Mouse (Mus musculus) heart, embryonic 16.5 days (tissue): ENCODE results near the gene Arpc4. TPM values are rescaled to one million over a fixed set of nuclear protein-coding genes. Genes with fewer than 3 reads are reported as not detected.
"Not testable (repeated sequence)": the region's sequence is repeated elsewhere in the genome, so short reads cannot be mapped to it uniquely, and the experiment has no call there.

Experiments used
- ATAC-seq: fragments of 200-750 bp; cut with Nextera tagmentation; replicated peaks from 2 replicates; pipeline ENCODE4 v1.8.0; 2017; ENCODE audit warnings: moderate number of reproducible peaks; ENCODE audit not compliant: insufficient read depth, low FRiP score; ENCODE audit errors: extremely low read depth
- H3K27ac ChIP-seq: fragments of 300-500 bp; sonication (generic); 2 replicates; pipeline ENCODE4 v1.5.1; 2014; ENCODE audit warnings: mild to moderate bottlenecking, low read length, control low read depth, moderate library complexity
- H3K27me3 ChIP-seq: fragments of 300-500 bp; sonication (generic); 2 replicates; pipeline ENCODE4 v1.6.1; 2014; ENCODE audit warnings: low read length, mixed read lengths; ENCODE audit not compliant: control insufficient read depth, insufficient read depth
- H3K36me3 ChIP-seq: fragments of 300-500 bp; sonication (generic); 2 replicates; pipeline ENCODE4 v1.6.1; 2014; ENCODE audit not compliant: control insufficient read depth, insufficient read depth
- H3K4me1 ChIP-seq: fragments of 300-500 bp; sonication (generic); 2 replicates; pipeline ENCODE4 v1.6.1; 2014; ENCODE audit warnings: low read length, mixed read lengths; ENCODE audit not compliant: control insufficient read depth, insufficient read depth
- H3K4me2 ChIP-seq: fragments of 300-500 bp; sonication (generic); 2 replicates; pipeline ENCODE4 v1.6.1; 2014; ENCODE audit warnings: low read depth, mild to moderate bottlenecking, control low read depth, low read length
- H3K4me3 ChIP-seq: fragments of 300-500 bp; sonication (generic); 2 replicates; pipeline ENCODE4 v1.5.1; 2014; ENCODE audit warnings: mild to moderate bottlenecking, control low read depth, low read length
- H3K9ac ChIP-seq: fragments of 300-500 bp; sonication (generic); 2 replicates; pipeline ENCODE4 v1.6.1; 2014; ENCODE audit warnings: low read length, control low read depth
- H3K9me3 ChIP-seq: fragments of 300-500 bp; sonication (generic); replicated peaks from 2 replicates; pipeline ENCODE4 v1.6.1; 2016; ENCODE audit warnings: low read length; ENCODE audit not compliant: control insufficient read depth
- WGBS: fragments of 180-500 bp; shearing (Covaris S2); extraction: QIAGEN DNeasy Blood & Tissue Kit; methylation state at CpG from one replicate; pipeline ENCODE4 v1.1.7; 2014; 5-methylcytosine and 5-hydroxymethylcytosine counted together
- polyA plus RNA-seq: library from polyadenylated mRNA; unstranded; fragments of >200 nt; fragmentation: Nextera tagmentation; extraction: Ambion mirVana; gene quantifications from 2 replicates; pipeline ENCODE4 v1.2.1, GENCODE M21; 2015

Gene Arpc4
- polyA plus RNA-seq: 250 and 261 TPM in 2 replicates

- peak within 1 kb of the TSS; percentile 97 for H3K27ac ChIP-seq
- peak; percentile 95 for ATAC-seq
- peak within 1 kb of the TSS; percentile 95 for H3K4me3 ChIP-seq
- no peaks in the 10 kb centered on the region for H3K9me3 ChIP-seq
- peak within 1 kb of the TSS; percentile 89 for H3K9ac ChIP-seq
- WGBS: under 1% methylated on average over 61 of the region's 61 CpGs
- H3K36me3 ChIP-seq: peaks cover 33% of the 10 kb centered on the region
- H3K4me2 ChIP-seq: peak within 1 kb of the TSS; percentile 76
- H3K27me3 ChIP-seq: no peaks in the 10 kb centered on the region
- peaks cover 15% of the 10 kb centered on the region for H3K4me1 ChIP-seq
These were observed at the start of gene Arpc4, which contains the start of gene Tada3 for GRCm38 (mm10) chr6:113377496-113378385. Arpc4 (plus strand) TSS chr6:113378115. Tada3 (minus strand) TSS chr6:113377883.

- no peak overlapping the region for H3K27ac ChIP-seq
- WGBS: 77% methylated on average over 1 of the region's 1 CpGs
- peaks cover 11% of the 10 kb centered on the region for H3K36me3 ChIP-seq
- H3K27me3 ChIP-seq: no peaks in the 10 kb centered on the region
- H3K4me3 ChIP-seq: no peak overlapping the region
- no peak overlapping the region for H3K4me2 ChIP-seq
- H3K4me1 ChIP-seq: peaks cover 21% of the 10 kb centered on the region
- H3K9ac ChIP-seq: no peak overlapping the region
- no peak for ATAC-seq
- no peaks in the 10 kb centered on the region for H3K9me3 ChIP-seq
These were observed 48.5 kb upstream of the Arpc4 start for GRCm38 (mm10) chr6:113329396-113329795.

GRCm38 (mm10) chr6:113330547-113330946 is 47.4 kb upstream of the Arpc4 start:
- H3K9ac ChIP-seq: no peak overlapping the region
- H3K4me2 ChIP-seq: no peak overlapping the region
- no peak overlapping the region for H3K4me3 ChIP-seq
- ATAC-seq: no peak
- no peaks in the 10 kb centered on the region for H3K9me3 ChIP-seq
- no peaks in the 10 kb centered on the region for H3K27me3 ChIP-seq
- WGBS: 39% methylated on average over 2 of the region's 2 CpGs
- H3K4me1 ChIP-seq: peaks cover 18% of the 10 kb centered on the region
- H3K36me3 ChIP-seq: peaks cover 18% of the 10 kb centered on the region
- no peak overlapping the region for H3K27ac ChIP-seq

GRCm38 (mm10) chr6:113331721-113332120 is 46.2 kb upstream of the Arpc4 start:
- Histone ChIP-seq H3K4me2 (no peak overlapping the region), H3K9me3 (no peaks in the 10 kb centered on the region), H3K27me3 (no peaks in the 10 kb centered on the region), H3K27ac (no peak overlapping the region), H3K4me3 (no peak overlapping the region), H3K4me1 (peaks cover 11% of the 10 kb centered on the region), H3K36me3 (peaks cover 28% of the 10 kb centered on the region), H3K9ac (no peak overlapping the region)
- ATAC-seq: no peak
- WGBS: 93% methylated on average over 11 of the region's 11 CpGs

GRCm38 (mm10) chr6:113332734-113333133 is 45.2 kb upstream of the Arpc4 start:
- H3K27me3 ChIP-seq, H3K9ac ChIP-seq, ATAC-seq, H3K9me3 ChIP-seq, H3K4me3 ChIP-seq: not testable (repeated sequence)
- H3K4me2 ChIP-seq: peak overlapping the region; percentile 29; the same call in 1 of the 2 replicates
- WGBS: 62% methylated on average over 6 of the region's 6 CpGs
- peak overlapping the region; percentile 80 for H3K27ac ChIP-seq
- H3K36me3 ChIP-seq: peaks cover 30% of the 10 kb centered on the region
- peaks cover 18% of the 10 kb centered on the region for H3K4me1 ChIP-seq

- peak; percentile 47; the same call in 1 of the 2 replicates for ATAC-seq
- H3K27me3 ChIP-seq: no peaks in the 10 kb centered on the region
- peak overlapping the region; percentile 35; the same call in 1 of the 2 replicates for H3K9ac ChIP-seq
- H3K9me3 ChIP-seq: no peaks in the 10 kb centered on the region
- peak overlapping the region; percentile 29; the same call in 1 of the 2 replicates for H3K4me2 ChIP-seq
- H3K27ac ChIP-seq: peak overlapping the region; percentile 80
- no peak overlapping the region for H3K4me3 ChIP-seq
- H3K36me3 ChIP-seq: peaks cover 36% of the 10 kb centered on the region
- H3K4me1 ChIP-seq: peaks cover 18% of the 10 kb centered on the region
- WGBS: 39% methylated on average over 14 of the region's 14 CpGs
These were observed 44.6 kb upstream of the Arpc4 start for GRCm38 (mm10) chr6:113333137-113333950.

- Histone ChIP-seq H3K4me1 (peaks cover 18% of the 10 kb centered on the region), H3K9me3 (no peaks in the 10 kb centered on the region), H3K36me3 (peaks cover 42% of the 10 kb centered on the region), H3K27ac (no peak overlapping the region), H3K4me3 (no peak overlapping the region), H3K9ac (no peak overlapping the region), H3K27me3 (no peaks in the 10 kb centered on the region), H3K4me2 (no peak overlapping the region)
- WGBS: 81% methylated on average over 6 of the region's 6 CpGs
- no peak for ATAC-seq
These were observed 43.7 kb upstream of the Arpc4 start for GRCm38 (mm10) chr6:113334216-113334615.

GRCm38 (mm10) chr6:113336852-113337620 is 40.9 kb upstream of the Arpc4 start:
- Histone ChIP-seq H3K4me2 (no peak overlapping the region), H3K27ac (peak overlapping the region; percentile 65), H3K27me3 (no peaks in the 10 kb centered on the region), H3K9me3 (no peaks in the 10 kb centered on the region), H3K4me3 (no peak overlapping the region), H3K9ac (no peak overlapping the region), H3K36me3 (peaks cover 48% of the 10 kb centered on the region), H3K4me1 (peaks cover 24% of the 10 kb centered on the region)
- 42% methylated on average over 8 of the region's 8 CpGs for WGBS
- peak; percentile 25; the same call in 1 of the 2 replicates for ATAC-seq
